Mouse (Mus musculus) limb, embryonic 13.5 days (tissue): Measurements from ENCODE around the gene Uqcc2. TPM values are rescaled to one million over a fixed set of nuclear protein-coding genes. Genes with fewer than 3 reads are reported as not detected.

Source experiments
- ATAC-seq: fragments of 200-750 bp; cut with Nextera tagmentation; 2 replicates; pipeline ENCODE4 v1.8.0; 2017; ENCODE audit warnings: low read depth, moderate number of reproducible peaks, moderate TSS enrichment; ENCODE audit not compliant: low FRiP score
- H3K27ac ChIP-seq: fragments of 300-500 bp; sonication (generic); 2 replicates; pipeline ENCODE4 v1.5.1; 2015; ENCODE audit warnings: inconsistent platforms, mild to moderate bottlenecking, moderate library complexity
- H3K27me3 ChIP-seq: fragments of 300-500 bp; sonication (generic); 2 replicates; pipeline ENCODE4 v1.6.1; 2015; ENCODE audit warnings: mild to moderate bottlenecking, inconsistent platforms
- H3K36me3 ChIP-seq: fragments of 300-500 bp; sonication (generic); 2 replicates; pipeline ENCODE4 v1.6.1; 2015; ENCODE audit warnings: inconsistent platforms, mild to moderate bottlenecking, moderate library complexity
- H3K4me1 ChIP-seq: fragments of 300-500 bp; sonication (generic); 2 replicates; pipeline ENCODE4 v1.6.1; 2015; ENCODE audit warnings: inconsistent platforms
- H3K4me2 ChIP-seq: fragments of 300-500 bp; sonication (generic); replicated peaks from 2 replicates; pipeline ENCODE4 v1.6.1; 2015; ENCODE audit warnings: inconsistent platforms, mild to moderate bottlenecking, moderate library complexity
- H3K4me3 ChIP-seq: fragments of 300-500 bp; sonication (generic); 2 replicates; pipeline ENCODE4 v1.5.1; 2015; ENCODE audit warnings: moderate library complexity, mild to moderate bottlenecking, inconsistent platforms
- H3K9ac ChIP-seq: fragments of 300-500 bp; sonication (generic); 2 replicates; pipeline ENCODE4 v1.6.1; 2015; ENCODE audit warnings: mild to moderate bottlenecking, inconsistent platforms
- H3K9me3 ChIP-seq: fragments of 300-500 bp; sonication (generic); 2 replicates; pipeline ENCODE4 v1.6.1; 2016; ENCODE audit warnings: inconsistent platforms
- WGBS: fragments of 180-500 bp; shearing (Covaris S2); methylation state at CpG from one replicate; pipeline ENCODE4 v1.1.7; 2015; 5-methylcytosine and 5-hydroxymethylcytosine counted together
- polyA plus RNA-seq: library from polyadenylated mRNA; unstranded; fragments of >200 nt; fragmentation: Nextera tagmentation; extraction: Ambion mirVana; gene quantifications from 2 replicates; pipeline ENCODE4 v1.2.1, GENCODE M21; 2015

Gene Uqcc2
- polyA plus RNA-seq, 1 experiment from 2014 or later = 338 TPM

- WGBS = 89% methylated on average over 10 of the region's 10 CpGs
- Histone ChIP-seq H3K9ac (peak overlapping the region; percentile 45), H3K4me1 (peaks cover 71% of the 10 kb centered on the region), H3K27me3 (0 out of 2 replicates have a peak, but pooled peaks cover 2% of the 10 kb centered on the region), H3K36me3 (peaks cover 5% of the 10 kb centered on the region), H3K4me2 (0 out of 2 replicates have a peak overlapping the region, but pooled peaks have one; percentile 14), H3K27ac (no peak overlapping the region), H3K4me3 (no peak overlapping the region), H3K9me3 (no peaks in the 10 kb centered on the region)
- no peak for ATAC-seq
Measured at GRCm38 (mm10) chr17:27131240-27131665, 2.5 kb downstream of the Uqcc2 start.

- WGBS = 41% methylated on average over 9 of the region's 9 CpGs
- H3K9me3 ChIP-seq = no peaks in the 10 kb centered on the region
- H3K4me1 ChIP-seq = peaks cover 78% of the 10 kb centered on the region
- no peak overlapping the region for H3K27ac ChIP-seq
- no peak overlapping the region for H3K4me3 ChIP-seq
- peak overlapping the region; percentile 45 for H3K9ac ChIP-seq
- no peaks in the 10 kb centered on the region for H3K27me3 ChIP-seq
- peak overlapping the region; percentile 14; the same call in 1 of the 2 replicates for H3K4me2 ChIP-seq
- ATAC-seq = no peak
- H3K36me3 ChIP-seq = peaks cover 14% of the 10 kb centered on the region
Measured at GRCm38 (mm10) chr17:27130246-27130645, 3.5 kb downstream of the Uqcc2 start.

- 80% methylated on average over 7 of the region's 7 CpGs for WGBS
Measured at GRCm38 (mm10) chr17:27129819-27130218, 3.9 kb downstream of the Uqcc2 start.

GRCm38 (mm10) chr17:27129291-27129690, 4.4 kb downstream of the Uqcc2 start:
- WGBS = 72% methylated on average over 13 of the region's 13 CpGs
- Histone ChIP-seq H3K27me3 (no peaks in the 10 kb centered on the region), H3K9me3 (no peaks in the 10 kb centered on the region), H3K4me1 (peaks cover 80% of the 10 kb centered on the region), H3K27ac (no peak overlapping the region), H3K36me3 (peaks cover 22% of the 10 kb centered on the region), H3K4me3 (no peak overlapping the region), H3K4me2 (no peak overlapping the region), H3K9ac (no peak overlapping the region)
- ATAC-seq = no peak

More at GRCm38 (mm10) chr17:27129819-27130218, 3.9 kb downstream of the Uqcc2 start:
- no peaks in the 10 kb centered on the region for H3K27me3 ChIP-seq
- no peak overlapping the region for H3K4me3 ChIP-seq
- peaks cover 17% of the 10 kb centered on the region for H3K36me3 ChIP-seq
- H3K4me1 ChIP-seq = peaks cover 78% of the 10 kb centered on the region
- H3K9ac ChIP-seq = 0 out of 2 replicates have a peak overlapping the region, but pooled peaks have one; percentile 45
- H3K27ac ChIP-seq = no peak overlapping the region
- peak overlapping the region; percentile 14; the same call in 1 of the 2 replicates for H3K4me2 ChIP-seq
- no peak for ATAC-seq
- H3K9me3 ChIP-seq = no peaks in the 10 kb centered on the region

- peaks cover 75% of the 10 kb centered on the region for H3K4me1 ChIP-seq
- no peak overlapping the region for H3K4me2 ChIP-seq
- no peaks in the 10 kb centered on the region for H3K27me3 ChIP-seq
- peaks cover 33% of the 10 kb centered on the region for H3K36me3 ChIP-seq
- no peak overlapping the region for H3K9ac ChIP-seq
- ATAC-seq = no peak
- H3K4me3 ChIP-seq = no peak overlapping the region
- H3K9me3 ChIP-seq = no peaks in the 10 kb centered on the region
- 91% methylated on average over 5 of the region's 5 CpGs for WGBS
- H3K27ac ChIP-seq = no peak overlapping the region
Measured at GRCm38 (mm10) chr17:27128189-27128588, 5.5 kb downstream of the Uqcc2 start.

- 81% methylated on average over 10 of the region's 10 CpGs for WGBS
- H3K4me3 ChIP-seq = no peak overlapping the region
- no peak for ATAC-seq
- peaks cover 45% of the 10 kb centered on the region for H3K36me3 ChIP-seq
- H3K4me2 ChIP-seq = no peak overlapping the region
- no peak overlapping the region for H3K27ac ChIP-seq
- H3K9me3 ChIP-seq = no peaks in the 10 kb centered on the region
- H3K9ac ChIP-seq = no peak overlapping the region; the same call in 1 of the 2 replicates
- no peaks in the 10 kb centered on the region for H3K27me3 ChIP-seq
- peaks cover 63% of the 10 kb centered on the region for H3K4me1 ChIP-seq
Measured at GRCm38 (mm10) chr17:27126974-27127373, 6.7 kb downstream of the Uqcc2 start.

GRCm38 (mm10) chr17:27125669-27126202, 8.0 kb downstream of the Uqcc2 start:
- Histone ChIP-seq H3K27ac (no peak overlapping the region), H3K4me1 (peaks cover 54% of the 10 kb centered on the region), H3K27me3 (no peaks in the 10 kb centered on the region), H3K9me3 (no peaks in the 10 kb centered on the region), H3K4me3 (no peak overlapping the region), H3K9ac (no peak overlapping the region), H3K4me2 (no peak overlapping the region), H3K36me3 (peaks cover 55% of the 10 kb centered on the region)
- WGBS = 89% methylated on average over 11 of the region's 11 CpGs
- no peak for ATAC-seq

GRCm38 (mm10) chr17:27125185-27125584, 8.5 kb downstream of the Uqcc2 start:
- Histone ChIP-seq H3K9ac (no peak overlapping the region), H3K27ac (no peak overlapping the region), H3K27me3 (no peaks in the 10 kb centered on the region), H3K9me3 (no peaks in the 10 kb centered on the region), H3K4me1 (peaks cover 54% of the 10 kb centered on the region), H3K4me2 (no peak overlapping the region), H3K4me3 (no peak overlapping the region), H3K36me3 (peaks cover 55% of the 10 kb centered on the region)
- 31% methylated on average over 12 of the region's 12 CpGs for WGBS
- no peak for ATAC-seq

- 89% methylated on average over 7 of the region's 7 CpGs for WGBS
- H3K27me3 ChIP-seq = no peaks in the 10 kb centered on the region
- no peak overlapping the region for H3K4me3 ChIP-seq
- no peak overlapping the region for H3K9ac ChIP-seq
- no peaks in the 10 kb centered on the region for H3K9me3 ChIP-seq
- no peak for ATAC-seq
- H3K36me3 ChIP-seq = peaks cover 63% of the 10 kb centered on the region
- H3K4me2 ChIP-seq = no peak overlapping the region
- H3K27ac ChIP-seq = peak overlapping the region; percentile 28; the same call in 1 of the 2 replicates
- peaks cover 48% of the 10 kb centered on the region for H3K4me1 ChIP-seq
Measured at GRCm38 (mm10) chr17:27123813-27124375, 9.8 kb downstream of the Uqcc2 start.

- no peaks in the 10 kb centered on the region for H3K27me3 ChIP-seq
Measured at GRCm38 (mm10) chr17:27123103-27123502, 10.6 kb downstream of the Uqcc2 start.

GRCm38 (mm10) chr17:27122701-27123100, 11.0 kb downstream of the Uqcc2 start:
- Histone ChIP-seq H3K4me1 (peaks cover 41% of the 10 kb centered on the region), H3K9me3 (no peaks in the 10 kb centered on the region), H3K27ac (no peak overlapping the region), H3K4me2 (no peak overlapping the region), H3K27me3 (no peaks in the 10 kb centered on the region), H3K4me3 (no peak overlapping the region), H3K9ac (no peak overlapping the region), H3K36me3 (peaks cover 71% of the 10 kb centered on the region)
- ATAC-seq = no peak
- WGBS = 87% methylated on average over 11 of the region's 11 CpGs

More at GRCm38 (mm10) chr17:27123103-27123502, 10.6 kb downstream of the Uqcc2 start:
- Histone ChIP-seq H3K4me2 (no peak overlapping the region), H3K9me3 (no peaks in the 10 kb centered on the region), H3K36me3 (peaks cover 67% of the 10 kb centered on the region), H3K9ac (no peak overlapping the region), H3K27ac (no peak overlapping the region), H3K4me3 (no peak overlapping the region), H3K4me1 (peaks cover 44% of the 10 kb centered on the region)
- no peak for ATAC-seq
- 92% methylated on average over 2 of the region's 2 CpGs for WGBS

GRCm38 (mm10) chr17:27121781-27122180, 11.9 kb downstream of the Uqcc2 start:
- H3K9me3 ChIP-seq = no peaks in the 10 kb centered on the region
- no peak overlapping the region for H3K4me2 ChIP-seq
- H3K27me3 ChIP-seq = no peaks in the 10 kb centered on the region
- no peak overlapping the region for H3K27ac ChIP-seq
- H3K4me1 ChIP-seq = peaks cover 37% of the 10 kb centered on the region
- ATAC-seq = no peak
- no peak overlapping the region for H3K9ac ChIP-seq
- 75% methylated on average over 7 of the region's 7 CpGs for whole genome bisulfite sequencing
- no peak overlapping the region for H3K4me3 ChIP-seq
- H3K36me3 ChIP-seq = peaks cover 78% of the 10 kb centered on the region
